Mouse (Mus musculus) midbrain, embryonic 16.5 days (tissue): ENCODE measurements at regions not wholly inside any gene's neighbourhood (a gene's known extent, or its start where the extent isn't known, plus 50 kb on each side); places are given as distances from the start of the nearest gene placed in this dataset.
"Not testable (repeated sequence)": the region's sequence is repeated elsewhere in the genome, so short reads cannot be mapped to it uniquely, and the experiment has no call there.

ENCODE experiments used
- ATAC-seq: fragments of 200-750 bp; cut with Nextera tagmentation; 2 replicates; pipeline ENCODE4 v1.8.0; 2017; ENCODE audit warnings: moderate TSS enrichment
- H3K27ac ChIP-seq: fragments of 300-500 bp; sonication (generic); 2 replicates; pipeline ENCODE4 v1.5.1; 2014; ENCODE audit warnings: mild to moderate bottlenecking, low read length, mixed read lengths
- H3K27me3 ChIP-seq: fragments of 300-500 bp; sonication (generic); 2 replicates; pipeline ENCODE4 v1.6.1; 2014; ENCODE audit warnings: low read depth, low read length, mixed read lengths; ENCODE audit not compliant: control insufficient read depth, insufficient read depth
- H3K36me3 ChIP-seq: fragments of 300-500 bp; sonication (generic); 2 replicates; pipeline ENCODE4 v1.6.1; 2014; ENCODE audit warnings: mild to moderate bottlenecking, low read length, moderate library complexity, mixed read lengths; ENCODE audit not compliant: control insufficient read depth, insufficient read depth
- H3K4me1 ChIP-seq: fragments of 300-500 bp; sonication (generic); 2 replicates; pipeline ENCODE4 v1.6.1; 2014; ENCODE audit warnings: mild to moderate bottlenecking, low read length, mixed read lengths; ENCODE audit not compliant: control insufficient read depth, insufficient read depth
- H3K4me2 ChIP-seq: fragments of 300-500 bp; sonication (generic); 2 replicates; pipeline ENCODE4 v1.6.1; 2014; ENCODE audit warnings: mild to moderate bottlenecking, low read length, mixed read lengths
- H3K4me3 ChIP-seq: fragments of 300-500 bp; sonication (generic); 2 replicates; pipeline ENCODE4 v1.5.1; 2014; ENCODE audit warnings: low read depth, mild to moderate bottlenecking, low read length, moderate library complexity, mixed read lengths
- H3K9ac ChIP-seq: fragments of 300-500 bp; sonication (generic); 2 replicates; pipeline ENCODE4 v1.6.1; 2014; ENCODE audit warnings: low read depth, low read length, mixed read lengths
- H3K9me3 ChIP-seq: fragments of 300-500 bp; sonication (generic); replicated peaks from 2 replicates; pipeline ENCODE4 v1.6.1; 2014; ENCODE audit warnings: mild to moderate bottlenecking, low read length, mixed read lengths; ENCODE audit not compliant: control insufficient read depth, poor library complexity, severe bottlenecking
- WGBS: fragments of 180-500 bp; shearing (Covaris S2); extraction: QIAGEN DNeasy Blood & Tissue Kit; methylation state at CpG from one replicate; pipeline ENCODE4 v1.1.7; 2014; 5-methylcytosine and 5-hydroxymethylcytosine counted together

- no peaks in the 10 kb centered on the region for H3K36me3 ChIP-seq
- WGBS: 73% methylated on average over 7 of the region's 7 CpGs
- H3K9me3 ChIP-seq: no peaks in the 10 kb centered on the region
- no peak overlapping the region for H3K27ac ChIP-seq
- H3K9ac ChIP-seq: no peak overlapping the region
- H3K4me1 ChIP-seq: no peaks in the 10 kb centered on the region
- ATAC-seq: no peak
- no peak overlapping the region for H3K4me2 ChIP-seq
- H3K4me3 ChIP-seq: no peak overlapping the region
- no peaks in the 10 kb centered on the region for H3K27me3 ChIP-seq
These were observed 54.7 kb upstream of the Usp25 start for GRCm38 (mm10) chr16:76958597-76959392.

GRCm38 (mm10) chr16:76957491-76957890 lies 56.0 kb upstream of the Usp25 start:
- Histone ChIP-seq H3K9ac (no peak overlapping the region), H3K27ac (no peak overlapping the region), H3K9me3 (no peaks in the 10 kb centered on the region), H3K4me3 (no peak overlapping the region), H3K4me1 (no peaks in the 10 kb centered on the region), H3K27me3 (no peaks in the 10 kb centered on the region), H3K4me2 (no peak overlapping the region), H3K36me3 (no peaks in the 10 kb centered on the region)
- WGBS: 77% methylated on average over 3 of the region's 3 CpGs
- ATAC-seq: no peak

GRCm38 (mm10) chr16:76957090-76957489 lies 56.4 kb upstream of the Usp25 start:
- Histone ChIP-seq H3K36me3 (no peaks in the 10 kb centered on the region), H3K4me2 (no peak overlapping the region), H3K9ac (no peak overlapping the region), H3K27me3 (no peaks in the 10 kb centered on the region), H3K27ac (no peak overlapping the region), H3K4me3 (no peak overlapping the region), H3K4me1 (no peaks in the 10 kb centered on the region), H3K9me3 (no peaks in the 10 kb centered on the region)
- ATAC-seq: no peak
- 85% methylated on average over 7 of the region's 7 CpGs for WGBS

- Histone ChIP-seq H3K36me3 (no peaks in the 10 kb centered on the region), H3K4me2 (no peak overlapping the region), H3K4me1 (no peaks in the 10 kb centered on the region), H3K27ac (no peak overlapping the region), H3K4me3 (no peak overlapping the region), H3K9ac (no peak overlapping the region), H3K27me3 (no peaks in the 10 kb centered on the region), H3K9me3 (no peaks in the 10 kb centered on the region)
- no peak for ATAC-seq
- WGBS: 56% methylated on average over 10 of the region's 10 CpGs
These were observed 62.5 kb upstream of the Usp25 start for GRCm38 (mm10) chr16:76950836-76951486.

GRCm38 (mm10) chr16:76947011-76947410 lies 66.5 kb upstream of the Usp25 start:
- H3K4me3 ChIP-seq: no peak overlapping the region
- H3K27ac ChIP-seq: no peak overlapping the region
- H3K4me2 ChIP-seq: no peak overlapping the region
- no peak for ATAC-seq
- H3K27me3 ChIP-seq: no peaks in the 10 kb centered on the region
- WGBS: 73% methylated on average over 5 of the region's 5 CpGs
- no peaks in the 10 kb centered on the region for H3K9me3 ChIP-seq
- no peak overlapping the region for H3K9ac ChIP-seq
- no peaks in the 10 kb centered on the region for H3K36me3 ChIP-seq
- H3K4me1 ChIP-seq: no peaks in the 10 kb centered on the region

- Histone ChIP-seq H3K4me3 (no peak overlapping the region), H3K4me1 (no peaks in the 10 kb centered on the region)
These were observed 75.4 kb upstream of the Usp25 start for GRCm38 (mm10) chr16:76938128-76938527.

GRCm38 (mm10) chr16:76927901-76928300 lies 85.6 kb upstream of the Usp25 start:
- H3K9me3 ChIP-seq: no peaks in the 10 kb centered on the region
- no peak overlapping the region for H3K27ac ChIP-seq
- no peak overlapping the region for H3K9ac ChIP-seq
- no peak for ATAC-seq
- 72% methylated on average over 6 of the region's 6 CpGs for WGBS
- H3K4me1 ChIP-seq: no peaks in the 10 kb centered on the region
- H3K27me3 ChIP-seq: no peaks in the 10 kb centered on the region
- H3K36me3 ChIP-seq: no peaks in the 10 kb centered on the region
- no peak overlapping the region for H3K4me2 ChIP-seq
- H3K4me3 ChIP-seq: no peak overlapping the region

More at GRCm38 (mm10) chr16:76938128-76938527, 75.4 kb upstream of the Usp25 start:
- Histone ChIP-seq H3K27ac (no peak overlapping the region), H3K9me3 (0 out of 2 replicates have a peak, but pooled peaks cover 4% of the 10 kb centered on the region), H3K9ac (no peak overlapping the region), H3K36me3 (no peaks in the 10 kb centered on the region), H3K27me3 (no peaks in the 10 kb centered on the region), H3K4me2 (no peak overlapping the region)
- 71% methylated on average over 2 of the region's 2 CpGs for WGBS
- no peak for ATAC-seq

GRCm38 (mm10) chr16:76920137-76920536 lies 93.4 kb upstream of the Usp25 start:
- not testable (repeated sequence) for ATAC-seq, H3K9me3 ChIP-seq, H3K27ac ChIP-seq, H3K4me1 ChIP-seq, H3K36me3 ChIP-seq, H3K9ac ChIP-seq, H3K27me3 ChIP-seq, H3K4me3 ChIP-seq, H3K4me2 ChIP-seq
- whole genome bisulfite sequencing: 94% methylated on average over 11 of the region's 11 CpGs

GRCm38 (mm10) chr16:76918598-76918997 lies 94.9 kb upstream of the Usp25 start:
- no peak for ATAC-seq
- no peak overlapping the region for H3K9ac ChIP-seq
- H3K9me3 ChIP-seq: no peaks in the 10 kb centered on the region
- H3K4me1 ChIP-seq: no peaks in the 10 kb centered on the region
- H3K4me2 ChIP-seq: no peak overlapping the region
- no peak overlapping the region for H3K4me3 ChIP-seq
- no peaks in the 10 kb centered on the region for H3K27me3 ChIP-seq
- no peaks in the 10 kb centered on the region for H3K36me3 ChIP-seq
- no peak overlapping the region for H3K27ac ChIP-seq
- 58% methylated on average over 2 of the region's 2 CpGs for WGBS
